Mouse (Mus musculus) midbrain, embryonic 12.5 days (tissue): ENCODE measurements around the gene Gm20388. TPM values are rescaled to one million over a fixed set of nuclear protein-coding genes. Genes with fewer than 3 reads are reported as not detected.

Experiments
- ATAC-seq: fragments of 200-750 bp; cut with Nextera tagmentation; 2 replicates; pipeline ENCODE4 v1.8.0; 2017; ENCODE audit warnings: low read depth, moderate TSS enrichment, moderate library complexity; ENCODE audit not compliant: low FRiP score
- H3K27ac ChIP-seq: fragments of 300-500 bp; sonication (generic); replicated peaks from 2 replicates; pipeline ENCODE4 v1.5.1; 2016; ENCODE audit warnings: mild to moderate bottlenecking
- H3K27me3 ChIP-seq: fragments of 300-500 bp; sonication (generic); 2 replicates; pipeline ENCODE4 v1.6.1; 2016; ENCODE audit warnings: mild to moderate bottlenecking
- H3K36me3 ChIP-seq: fragments of 300-500 bp; sonication (generic); 2 replicates; pipeline ENCODE4 v1.6.1; 2016
- H3K4me1 ChIP-seq: fragments of 300-500 bp; sonication (generic); 2 replicates; pipeline ENCODE4 v1.6.1; 2016
- H3K4me2 ChIP-seq: fragments of 300-500 bp; sonication (generic); replicated peaks from 2 replicates; pipeline ENCODE4 v1.6.1; 2016; ENCODE audit warnings: mild to moderate bottlenecking, moderate library complexity
- H3K4me3 ChIP-seq: fragments of 300-500 bp; sonication (generic); 2 replicates; pipeline ENCODE4 v1.5.1; 2016; ENCODE audit warnings: mild to moderate bottlenecking
- H3K9ac ChIP-seq: fragments of 300-500 bp; sonication (generic); replicated peaks from 2 replicates; pipeline ENCODE4 v1.6.1; 2016; ENCODE audit warnings: mild to moderate bottlenecking, moderate library complexity
- H3K9me3 ChIP-seq: fragments of 300-500 bp; sonication (generic); 2 replicates; pipeline ENCODE4 v1.6.1; 2016; ENCODE audit warnings: mild to moderate bottlenecking
- WGBS: fragments of 180-500 bp; shearing (Covaris S2); methylation state at CpG from one replicate; pipeline ENCODE4 v1.1.7; 2016; 5-methylcytosine and 5-hydroxymethylcytosine counted together
- polyA plus RNA-seq: library from polyadenylated mRNA; unstranded; fragments of >200 nt; fragmentation: Nextera tagmentation; extraction: Ambion mirVana; gene quantifications from 2 replicates; pipeline ENCODE4 v1.2.1, GENCODE M21; 2016

The Gm20388 gene
- 1.2 TPM in 1 of 2 replicates, not detected in the other for polyA plus RNA-seq

DNA sequence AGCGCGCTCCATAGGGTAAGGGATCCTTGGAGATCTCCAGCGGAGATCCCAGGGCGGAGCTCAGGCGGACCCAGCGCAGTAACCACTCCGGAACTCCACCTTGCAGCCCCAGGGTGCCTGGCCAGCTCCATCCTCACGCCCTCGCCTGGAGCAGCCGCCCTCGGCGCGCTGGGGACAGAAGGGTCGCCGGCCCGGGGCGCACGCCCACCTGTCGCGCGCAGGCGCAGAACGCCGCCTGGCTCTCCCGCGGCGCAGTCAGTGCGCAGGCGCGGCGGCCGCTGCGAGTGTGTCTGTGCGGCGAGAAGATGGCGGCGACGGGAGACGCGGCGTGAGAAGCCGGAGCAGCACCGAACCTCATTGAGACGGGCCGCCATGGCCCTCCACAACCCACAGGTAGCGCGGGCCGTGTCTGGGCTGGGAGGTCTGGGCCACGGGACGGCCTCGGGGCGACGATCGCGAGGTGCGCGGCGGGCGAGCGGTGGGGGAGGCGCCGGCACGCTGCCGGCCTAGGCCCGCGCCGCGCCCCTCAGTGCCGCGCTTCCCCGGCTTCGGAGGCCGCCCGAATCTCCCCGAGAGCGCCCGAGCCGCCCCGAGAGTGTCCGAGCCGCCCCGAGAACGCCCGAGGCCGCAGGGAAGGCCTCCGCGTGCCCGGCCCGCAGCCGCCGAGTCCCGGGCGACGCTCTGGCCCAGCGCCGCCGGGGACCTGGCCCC lies at the start of gene Gm20388:
Gene Gm20388 (plus strand): TSS at position 295 of the 711 bp plus-strand sequence.
- Histone ChIP-seq H3K4me1 (peaks cover 41% of the 10 kb centered on the region), H3K27me3 (peaks cover 4% of the 10 kb centered on the region), H3K9ac (peak within 1 kb of the TSS; percentile 89), H3K4me3 (peak within 1 kb of the TSS; percentile 77), H3K4me2 (peak within 1 kb of the TSS; percentile 77), H3K27ac (peak within 1 kb of the TSS; percentile 92), H3K36me3 (no peaks in the 10 kb centered on the region), H3K9me3 (no peaks in the 10 kb centered on the region)
- ATAC-seq: peak; percentile 94
- under 1% methylated on average over 85 of the region's 97 CpGs for WGBS

DNA sequence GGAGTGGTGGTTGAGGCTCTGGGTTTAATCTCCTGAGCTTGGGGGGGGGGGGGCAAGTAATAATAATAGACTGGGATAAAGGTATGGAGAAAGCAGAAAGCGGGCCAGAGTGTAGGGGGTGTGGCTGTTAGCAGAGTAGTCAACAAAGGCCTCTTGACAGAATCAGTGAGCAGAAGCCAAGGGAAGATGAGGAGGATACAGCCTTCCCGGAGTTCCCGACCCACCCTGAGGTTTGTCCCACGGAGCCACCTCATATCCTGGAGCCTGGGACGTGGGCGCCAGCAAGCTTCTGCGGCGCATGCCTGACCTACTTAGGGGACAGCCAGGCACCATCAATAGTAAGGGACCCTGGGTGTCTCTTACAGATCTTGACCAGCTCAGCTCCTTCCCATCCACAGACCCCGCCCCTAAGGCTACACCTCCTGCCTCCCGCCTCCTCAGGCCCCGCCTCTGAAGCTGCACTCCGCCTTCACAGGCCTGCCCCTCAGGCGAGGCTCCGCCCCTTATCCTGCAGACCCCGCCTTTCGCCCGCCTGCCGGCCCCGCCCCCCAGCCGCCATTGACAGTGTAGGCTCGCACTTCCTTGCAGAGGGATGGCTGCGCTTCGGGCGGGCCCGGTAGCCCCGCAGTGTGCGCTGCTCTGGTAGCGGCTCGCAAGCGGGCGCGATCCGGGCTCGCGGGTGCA lies 48.8 kb upstream of the Gm20388 start, which contains the start of gene Klhl36:
Gene Klhl36 (plus strand): TSS at position 561 of the 684 bp plus-strand sequence.
- ATAC-seq: peak; percentile 97
- Histone ChIP-seq H3K4me2 (peak within 1 kb of the TSS; percentile 83), H3K9ac (peak within 1 kb of the TSS; percentile 70), H3K27ac (no peak within 1 kb of the TSS), H3K4me1 (peaks cover 14% of the 10 kb centered on the region), H3K36me3 (no peaks in the 10 kb centered on the region), H3K4me3 (peak within 1 kb of the TSS; percentile 67), H3K9me3 (no peaks in the 10 kb centered on the region), H3K27me3 (peaks cover 19% of the 10 kb centered on the region)
- WGBS: 2% methylated on average over 35 of the region's 35 CpGs

DNA sequence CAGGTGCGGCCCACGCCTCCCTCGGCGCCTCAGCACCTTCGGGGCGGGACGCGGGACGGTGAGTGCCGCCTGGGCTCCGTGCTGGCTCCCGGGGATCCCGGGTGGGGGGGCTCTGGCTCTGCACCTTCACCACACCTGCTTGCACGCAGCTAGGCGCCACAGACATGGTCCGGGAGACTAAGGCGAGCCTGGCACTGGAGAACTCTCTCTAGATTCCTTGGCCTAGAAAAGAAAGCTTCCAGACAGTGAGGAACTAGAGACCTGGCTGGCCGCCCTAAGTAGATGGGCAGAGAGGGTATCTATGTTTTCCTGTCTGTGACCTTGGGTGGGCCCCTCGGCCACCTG lies 48.3 kb upstream of the Gm20388 start:
- peak overlapping the region; percentile 70 for H3K9ac ChIP-seq
- H3K27me3 ChIP-seq: peaks cover 19% of the 10 kb centered on the region
- peak overlapping the region; percentile 67 for H3K4me3 ChIP-seq
- ATAC-seq: no peak; the same call in 1 of the 2 replicates
- no peaks in the 10 kb centered on the region for H3K9me3 ChIP-seq
- peaks cover 14% of the 10 kb centered on the region for H3K4me1 ChIP-seq
- H3K27ac ChIP-seq: no peak overlapping the region
- H3K4me2 ChIP-seq: peak overlapping the region; percentile 83
- WGBS: under 1% methylated on average over 19 of the region's 19 CpGs
- H3K36me3 ChIP-seq: no peaks in the 10 kb centered on the region

DNA sequence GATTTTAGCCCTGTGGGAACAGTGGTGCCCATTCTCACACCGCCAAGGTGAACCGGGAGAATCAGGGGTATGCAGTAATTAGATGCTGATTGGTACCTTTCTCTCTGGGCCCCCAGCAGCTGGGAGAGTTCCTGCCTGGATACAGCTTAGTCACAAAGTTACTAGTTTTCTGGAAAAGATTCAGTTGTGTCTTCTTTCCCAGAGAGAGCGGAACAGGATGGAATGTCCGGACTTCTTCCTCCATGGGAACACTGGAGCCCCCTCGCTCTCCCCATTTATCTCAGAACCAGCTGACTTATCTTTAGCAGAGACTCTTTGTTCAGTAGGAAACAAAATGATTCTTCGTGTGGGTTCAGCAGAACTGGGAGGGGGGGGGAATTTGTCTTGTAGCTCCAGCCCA lies 47.9 kb upstream of the Gm20388 start:
- Histone ChIP-seq H3K4me3 (peak overlapping the region; percentile 67), H3K27me3 (peaks cover 19% of the 10 kb centered on the region), H3K4me1 (peaks cover 14% of the 10 kb centered on the region), H3K9me3 (no peaks in the 10 kb centered on the region), H3K36me3 (no peaks in the 10 kb centered on the region), H3K27ac (no peak overlapping the region), H3K4me2 (peak overlapping the region; percentile 83), H3K9ac (peak overlapping the region; percentile 70)
- ATAC-seq: no peak
- 9% methylated on average over 6 of the region's 6 CpGs for WGBS

DNA sequence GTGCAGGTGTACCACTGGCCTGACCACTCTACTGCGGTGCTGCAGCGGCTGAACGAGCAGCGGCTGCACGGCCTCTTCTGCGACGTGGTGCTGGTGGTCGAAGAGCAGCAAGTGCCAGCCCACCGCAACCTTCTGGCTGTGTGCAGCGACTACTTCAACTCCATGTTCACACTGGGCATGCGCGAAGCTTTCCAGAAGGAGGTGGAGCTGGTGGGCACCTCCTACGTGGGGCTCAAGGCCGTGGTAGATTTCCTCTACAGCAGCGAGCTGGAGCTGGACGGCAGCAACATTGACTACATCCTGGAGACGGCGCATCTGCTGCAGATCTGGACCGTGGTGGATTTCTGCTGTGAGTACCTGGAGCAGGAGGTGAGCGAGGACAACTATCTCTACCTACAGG lies 41.0 kb upstream of the Gm20388 start:
- Histone ChIP-seq H3K27ac (no peak overlapping the region), H3K9ac (no peak overlapping the region), H3K36me3 (peaks cover 46% of the 10 kb centered on the region), H3K4me3 (no peak overlapping the region), H3K4me1 (no peaks in the 10 kb centered on the region), H3K9me3 (peaks cover 10% of the 10 kb centered on the region; the same call in 1 of the 2 replicates), H3K27me3 (no peaks in the 10 kb centered on the region), H3K4me2 (no peak overlapping the region)
- WGBS: 87% methylated on average over 20 of the region's 20 CpGs
- ATAC-seq: no peak

DNA sequence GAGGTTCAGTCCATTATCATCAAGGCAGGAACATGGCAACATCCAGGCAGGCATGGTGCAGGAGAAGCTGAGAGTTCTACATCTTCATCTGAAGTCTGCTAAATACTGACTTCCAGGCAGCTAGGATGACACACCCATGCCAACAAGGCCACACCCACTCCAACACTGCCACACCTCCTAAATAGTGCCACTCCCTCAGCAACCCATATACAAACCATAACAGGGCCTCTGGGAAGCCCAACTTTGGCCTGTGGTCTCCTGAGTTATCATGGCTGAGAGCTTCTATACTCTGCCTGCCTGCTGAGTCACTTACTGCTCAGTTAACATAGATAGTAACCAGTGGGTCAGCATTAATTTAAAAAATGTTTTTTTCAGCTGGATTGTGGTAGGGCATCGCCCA lies 37.5 kb upstream of the Gm20388 start:
- peaks cover 59% of the 10 kb centered on the region for H3K36me3 ChIP-seq
- no peak overlapping the region for H3K4me3 ChIP-seq
- ATAC-seq: no peak
- H3K4me1 ChIP-seq: no peaks in the 10 kb centered on the region
- no peak overlapping the region for H3K4me2 ChIP-seq
- peaks cover 10% of the 10 kb centered on the region; the same call in 1 of the 2 replicates for H3K9me3 ChIP-seq
- 94% methylated on average over 1 of the region's 1 CpGs for WGBS
- H3K9ac ChIP-seq: no peak overlapping the region
- H3K27me3 ChIP-seq: no peaks in the 10 kb centered on the region
- H3K27ac ChIP-seq: no peak overlapping the region

DNA sequence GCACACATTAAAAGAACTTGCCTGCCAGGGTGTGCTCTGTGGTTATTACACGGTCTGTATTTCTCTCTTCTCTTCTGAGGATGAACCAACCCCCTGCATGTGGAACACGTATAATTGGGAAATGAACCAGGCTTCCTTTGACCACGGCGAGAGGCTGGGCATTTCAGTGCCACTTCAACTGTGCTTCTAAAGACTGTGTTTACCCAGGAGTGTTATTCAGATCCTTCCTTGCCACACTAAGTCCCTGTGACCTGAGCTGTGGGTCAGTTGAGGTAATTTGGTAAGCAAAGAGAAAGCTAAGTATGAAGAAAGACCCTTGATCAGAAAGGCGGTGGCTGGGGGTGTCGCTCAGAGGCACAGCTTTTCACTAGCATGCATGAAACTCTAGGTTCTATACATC lies 29.3 kb upstream of the Gm20388 start:
- ATAC-seq: no peak
- Histone ChIP-seq H3K36me3 (peaks cover 12% of the 10 kb centered on the region; the same call in 1 of the 2 replicates), H3K4me3 (no peak overlapping the region), H3K4me1 (peaks cover 6% of the 10 kb centered on the region; the same call in 1 of the 2 replicates), H3K9me3 (no peaks in the 10 kb centered on the region), H3K4me2 (no peak overlapping the region), H3K9ac (no peak overlapping the region), H3K27me3 (no peaks in the 10 kb centered on the region), H3K27ac (no peak overlapping the region)
- 76% methylated on average over 6 of the region's 6 CpGs for WGBS

DNA sequence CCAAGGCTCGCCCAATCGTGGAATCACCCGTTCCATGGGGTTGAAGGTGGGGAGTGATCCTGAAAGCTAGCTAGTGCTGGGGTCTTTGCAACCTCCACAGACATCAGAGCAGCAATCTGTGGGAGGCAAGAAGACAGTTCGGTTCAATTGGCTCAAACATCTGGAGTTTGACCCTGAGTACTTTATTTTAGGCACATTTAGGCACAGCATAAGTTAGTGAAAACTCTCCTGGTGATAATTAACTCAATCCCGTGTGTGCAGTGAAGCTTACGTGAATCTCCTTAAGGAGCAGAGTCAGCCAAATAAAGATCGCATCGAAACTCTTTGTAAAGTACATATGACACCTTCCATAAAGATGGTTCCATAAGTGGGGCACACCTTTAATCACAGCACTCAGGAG lies 28.7 kb upstream of the Gm20388 start:
- peaks cover 6% of the 10 kb centered on the region; the same call in 1 of the 2 replicates for H3K36me3 ChIP-seq
- no peaks in the 10 kb centered on the region for H3K27me3 ChIP-seq
- H3K4me3 ChIP-seq: no peak overlapping the region
- WGBS: 69% methylated on average over 8 of the region's 8 CpGs
- ATAC-seq: no peak
- H3K9me3 ChIP-seq: no peaks in the 10 kb centered on the region
- H3K27ac ChIP-seq: no peak overlapping the region
- no peak overlapping the region for H3K4me2 ChIP-seq
- H3K4me1 ChIP-seq: peaks cover 6% of the 10 kb centered on the region; the same call in 1 of the 2 replicates
- no peak overlapping the region for H3K9ac ChIP-seq

DNA sequence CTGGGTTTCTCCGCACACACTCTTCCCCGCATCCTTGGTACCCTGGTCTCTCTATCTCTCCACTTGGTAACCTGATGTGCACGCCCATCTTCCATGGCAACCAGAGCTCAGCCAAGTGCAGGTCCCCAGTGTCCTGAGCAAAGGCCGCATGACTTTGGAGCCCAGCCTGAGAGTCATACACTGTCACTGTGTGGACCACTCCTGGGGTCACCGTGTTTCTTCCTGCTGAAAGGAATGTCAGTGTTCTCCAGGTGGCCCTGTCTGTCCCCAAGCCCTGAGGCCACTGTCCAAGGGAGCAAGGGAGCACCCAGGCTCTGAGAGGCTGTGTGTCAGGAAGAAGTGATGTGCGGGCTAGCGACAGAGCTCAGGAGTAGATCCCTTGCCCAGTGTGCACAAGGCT lies 27.4 kb upstream of the Gm20388 start:
- Histone ChIP-seq H3K36me3 (no peaks in the 10 kb centered on the region), H3K27me3 (no peaks in the 10 kb centered on the region), H3K9me3 (no peaks in the 10 kb centered on the region), H3K4me3 (no peak overlapping the region), H3K27ac (no peak overlapping the region), H3K4me2 (no peak overlapping the region), H3K4me1 (peaks cover 11% of the 10 kb centered on the region), H3K9ac (no peak overlapping the region)
- ATAC-seq: no peak
- 93% methylated on average over 7 of the region's 7 CpGs for WGBS

DNA sequence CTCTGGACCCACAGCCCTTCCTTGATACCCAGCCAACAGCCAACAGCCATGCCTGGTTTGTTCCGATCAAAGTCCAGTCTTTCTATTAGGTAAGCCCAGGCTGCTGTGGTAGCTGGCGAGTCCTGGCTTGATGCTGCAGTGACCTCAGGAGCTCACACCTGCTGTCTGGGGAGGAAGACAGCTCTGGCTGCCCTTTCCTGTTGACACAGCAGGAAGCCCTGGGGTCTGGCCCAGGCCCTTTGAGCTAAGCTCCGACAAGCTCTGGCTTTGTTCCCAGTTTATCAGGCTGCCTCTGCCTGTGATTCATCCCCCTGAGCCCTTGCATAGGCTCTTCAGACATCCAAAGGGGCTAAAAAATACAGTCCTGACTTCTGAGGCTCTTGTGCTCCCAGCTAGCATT lies 25.0 kb upstream of the Gm20388 start:
- Histone ChIP-seq H3K9me3 (no peaks in the 10 kb centered on the region), H3K9ac (no peak overlapping the region), H3K36me3 (no peaks in the 10 kb centered on the region), H3K27ac (no peak overlapping the region), H3K4me1 (peaks cover 11% of the 10 kb centered on the region), H3K4me3 (no peak overlapping the region), H3K4me2 (no peak overlapping the region), H3K27me3 (no peaks in the 10 kb centered on the region)
- WGBS: 26% methylated on average over 3 of the region's 3 CpGs
- ATAC-seq: no peak

DNA sequence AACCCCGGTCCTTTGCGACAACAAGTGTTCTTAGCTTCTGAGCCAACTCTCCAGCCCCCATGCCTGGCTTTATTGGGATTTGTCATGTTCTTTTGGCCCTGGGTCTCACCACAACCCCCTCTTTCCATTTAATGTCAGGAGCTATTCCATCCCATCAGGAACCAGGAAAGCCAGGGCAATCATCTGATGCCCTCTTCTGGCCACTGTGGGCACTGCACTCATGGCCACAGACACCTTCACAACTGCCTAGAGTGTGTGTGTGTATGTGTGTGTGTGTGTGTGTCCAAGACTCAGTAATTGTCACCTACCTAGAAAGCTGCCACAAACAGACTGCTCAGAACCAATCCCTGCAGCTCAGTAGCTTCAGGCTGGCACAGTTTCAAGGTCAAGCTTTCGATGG lies 23.5 kb upstream of the Gm20388 start:
- H3K27me3 ChIP-seq: no peaks in the 10 kb centered on the region
- no peak overlapping the region for H3K4me2 ChIP-seq
- H3K9me3 ChIP-seq: no peaks in the 10 kb centered on the region
- H3K36me3 ChIP-seq: no peaks in the 10 kb centered on the region
- ATAC-seq: no peak
- H3K4me1 ChIP-seq: peaks cover 11% of the 10 kb centered on the region
- no peak overlapping the region for H3K9ac ChIP-seq
- no peak overlapping the region for H3K27ac ChIP-seq
- H3K4me3 ChIP-seq: no peak overlapping the region
- 89% methylated on average over 3 of the region's 3 CpGs for WGBS

DNA sequence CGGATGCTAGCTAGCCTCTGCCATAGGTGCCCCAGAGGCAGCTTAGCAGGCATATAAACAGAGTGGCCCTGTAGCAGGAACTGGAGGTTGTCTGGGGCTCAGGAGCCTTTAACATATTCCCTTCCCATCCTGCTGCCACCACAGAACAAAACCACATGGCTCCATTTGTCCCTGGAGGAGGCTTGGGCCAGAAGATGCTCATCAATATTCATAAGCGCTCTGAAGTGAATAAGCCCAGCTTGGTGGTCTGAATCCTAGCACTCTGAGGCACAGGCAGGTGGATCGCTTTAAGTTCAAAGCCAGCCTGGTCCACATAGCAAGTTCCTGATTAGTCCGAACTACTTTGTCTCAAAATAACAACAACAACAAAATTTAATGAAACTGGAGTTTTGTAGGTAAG lies 22.6 kb upstream of the Gm20388 start:
- WGBS: 48% methylated on average over 4 of the region's 4 CpGs
- H3K27ac ChIP-seq: no peak overlapping the region
- H3K36me3 ChIP-seq: no peaks in the 10 kb centered on the region
- no peak overlapping the region for H3K4me3 ChIP-seq
- ATAC-seq: peak; percentile 60; the same call in 1 of the 2 replicates
- H3K4me2 ChIP-seq: no peak overlapping the region
- no peaks in the 10 kb centered on the region for H3K9me3 ChIP-seq
- H3K27me3 ChIP-seq: no peaks in the 10 kb centered on the region
- H3K9ac ChIP-seq: no peak overlapping the region
- H3K4me1 ChIP-seq: peaks cover 11% of the 10 kb centered on the region
